Mouse (Mus musculus) large intestine, adult 2 months (tissue): ENCODE data around the gene Kctd11. TPM values are rescaled to one million over a fixed set of nuclear protein-coding genes. Genes with fewer than 3 reads are reported as not detected.
"Not testable (repeated sequence)": the region's sequence is repeated elsewhere in the genome, so short reads cannot be mapped to it uniquely, and the experiment has no call there.

Source experiments
- DNase-seq: peaks from one replicate; pipeline ENCODE4 v3.0.0-alpha.2; 2012; ENCODE audit warnings: low read depth, low spot score
- WGBS: fragments of 180-500 bp; shearing (Covaris S2); methylation state at CpG from one replicate; pipeline ENCODE4 v1.1.7; 2018; 5-methylcytosine and 5-hydroxymethylcytosine counted together
- polyA plus RNA-seq: library from polyadenylated mRNA; depleted of rRNA; stranded (reverse); fragments of >200 nt; gene quantifications from 2 replicates; pipeline ENCODE4 v1.2.3, GENCODE M21; 2012; rRNA removed

Kctd11 gene
- polyA plus RNA-seq, result 1.8 and 3.0 TPM in 2 replicates

GRCm38 (mm10) chr11:69880853-69881603 lies at the start of gene Kctd11:
Gene Kctd11 (minus strand): TSS chr11:69881406.
- WGBS, result under 1% methylated on average over 46 of the region's 46 CpGs
- no peak for DNase-seq

GRCm38 (mm10) chr11:69930176-69930575 lies 49.0 kb upstream of the Kctd11 start:
- DNase-seq, result not testable (repeated sequence)

GRCm38 (mm10) chr11:69929712-69930111 lies 48.5 kb upstream of the Kctd11 start:
- 65% methylated on average over 4 of the region's 4 CpGs for WGBS
- no peak for DNase-seq

More at GRCm38 (mm10) chr11:69930176-69930575, 49.0 kb upstream of the Kctd11 start:
- WGBS, result 90% methylated on average over 8 of the region's 8 CpGs

GRCm38 (mm10) chr11:69927501-69927900 lies 46.3 kb upstream of the Kctd11 start:
- 94% methylated on average over 2 of the region's 2 CpGs for WGBS
- DNase-seq, result no peak

- DNase-seq, result no peak
- WGBS, result 51% methylated on average over 3 of the region's 3 CpGs
Observed at GRCm38 (mm10) chr11:69922796-69923195, 41.6 kb upstream of the Kctd11 start.

- no peak for DNase-seq
- 2% methylated on average over 12 of the region's 12 CpGs for WGBS
Observed at GRCm38 (mm10) chr11:69922012-69922756, 41.0 kb upstream of the Kctd11 start.

GRCm38 (mm10) chr11:69921114-69922011 lies 40.2 kb upstream of the Kctd11 start, which contains the start of gene Eif5a:
Gene Eif5a (minus strand): TSS chr11:69921958.
- peak; percentile 98 for DNase-seq
- under 1% methylated on average over 78 of the region's 78 CpGs for whole genome bisulfite sequencing

GRCm38 (mm10) chr11:69920266-69921031 lies 39.2 kb upstream of the Kctd11 start:
- DNase-seq, result no peak
- under 1% methylated on average over 65 of the region's 65 CpGs for WGBS

GRCm38 (mm10) chr11:69919661-69920265 lies 38.6 kb upstream of the Kctd11 start:
- under 1% methylated on average over 17 of the region's 17 CpGs for WGBS
- no peak for DNase-seq

- no peak for DNase-seq
- 49% methylated on average over 9 of the region's 9 CpGs for WGBS
Observed at GRCm38 (mm10) chr11:69919053-69919452, 37.8 kb upstream of the Kctd11 start.

- DNase-seq, result no peak
- WGBS, result 61% methylated on average over 5 of the region's 5 CpGs
Observed at GRCm38 (mm10) chr11:69918118-69918517, 36.9 kb upstream of the Kctd11 start.

GRCm38 (mm10) chr11:69917379-69917948 lies 36.3 kb upstream of the Kctd11 start:
- WGBS, result 79% methylated on average over 8 of the region's 8 CpGs
- no peak for DNase-seq

- 51% methylated on average over 7 of the region's 7 CpGs for WGBS
- DNase-seq, result not testable (repeated sequence)
Observed at GRCm38 (mm10) chr11:69916652-69917378, 35.6 kb upstream of the Kctd11 start.

GRCm38 (mm10) chr11:69915667-69916627 lies 34.7 kb upstream of the Kctd11 start:
- WGBS, result 60% methylated on average over 5 of the region's 5 CpGs
- no peak for DNase-seq

- WGBS, result 29% methylated on average over 9 of the region's 9 CpGs
- DNase-seq, result no peak
Observed at GRCm38 (mm10) chr11:69914917-69915430, 33.8 kb upstream of the Kctd11 start.

- WGBS, result 1% methylated on average over 17 of the region's 17 CpGs
- DNase-seq, result no peak
Observed at GRCm38 (mm10) chr11:69914372-69914764, 33.2 kb upstream of the Kctd11 start.
